ENCODE assay signal across 1 mouse cellular context in the genomic region with DNA sequence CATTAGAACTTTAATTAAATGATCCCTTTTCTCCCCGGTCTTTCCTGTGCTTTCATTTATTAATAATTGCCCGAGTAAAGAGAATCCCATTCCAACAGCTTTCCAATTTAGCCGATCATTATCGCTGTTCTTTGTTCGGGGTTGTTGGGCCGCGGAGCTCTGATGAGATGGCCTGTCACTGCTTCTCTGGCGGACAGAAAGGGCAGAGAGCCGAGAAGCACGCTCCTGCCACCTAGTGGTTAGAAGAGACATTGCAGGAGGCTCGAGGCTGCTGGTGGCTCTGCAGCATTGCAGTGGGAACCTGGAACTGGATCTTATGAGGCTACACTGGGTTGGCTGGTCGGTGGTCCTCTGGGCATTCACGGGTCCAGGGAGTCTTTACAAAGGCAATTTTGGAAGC.
TF ChIP-seq lines count a peak whose summit lies in the region.

No protein-coding gene starts in this region.

TF ChIP-seq in CH12.LX, 34 proteins besides CTCF, POLR2A, EP300 and RAD21 (continued from another document):
- TF ChIP-seq JUND (conservative IDR thresholded peaks at IDR 0.05; ENCODE audit: low read depth, low read length) (no peak), TBP (conservative IDR thresholded peaks at IDR 0.05; ENCODE audit: low read depth, low read length) (no peak), MYC (IDR thresholded peaks at IDR 0.05; ENCODE audit: low read depth, low read length) (0 out of 2 replicates have a peak, but pooled peaks have one; percentile 49), IRF4 (IDR thresholded peaks at IDR 0.05; ENCODE audit: low read depth, low read length) (no peak)
TF ChIP-seq in CH12.LX: peak in this region for 13.
